In genomic region chr14:14832520-14833240, GRCm38 (mm10) we compare ENCODE assay signal across 9 mouse cellular contexts. TPM values are rescaled to one million over a fixed set of nuclear protein-coding genes. Genes with fewer than 3 reads are reported as not detected.
DNase-seq lines count a peak whose midpoint lies in the region; ATAC-seq and TF ChIP-seq lines count a peak whose summit lies in the region.
"Had no signal": no experiment of that assay in that cellular context is flagged by ENCODE, and none has a peak within 500 bp of the region (broad histone marks: within the 10 kb centered on the region; RNA-seq: fewer than 3 reads in every experiment).

No protein-coding gene starts in this region.

- H3K9me3 ChIP-seq in hindbrain, embryonic 16.5 days (ENCODE audit: control insufficient read depth, low read length), result no peaks in the 10 kb centered on the region
- H3K9me3 ChIP-seq in hindbrain, embryonic 12.5 days (replicated peaks), result no peaks in the 10 kb centered on the region
- H3K9me3 ChIP-seq in heart, embryonic 12.5 days (replicated peaks), result no peaks in the 10 kb centered on the region
- H3K9me3 ChIP-seq: midbrain, embryonic 12.5 days had no signal

- 61% methylated on average over 12 of the region's 12 CpGs for WGBS in hindbrain, embryonic 16.5 days
- 79% methylated on average over 12 of the region's 12 CpGs for WGBS in hindbrain, embryonic 12.5 days
- 62% methylated on average over 12 of the region's 12 CpGs for WGBS in heart, embryonic 12.5 days

- no peaks in the 10 kb centered on the region for H3K27me3 ChIP-seq in hindbrain, embryonic 16.5 days (replicated peaks; ENCODE audit: control insufficient read depth, insufficient read depth, low read length)
- H3K27me3 ChIP-seq in hindbrain, embryonic 12.5 days, result no peaks in the 10 kb centered on the region
- H3K27me3 ChIP-seq in heart, embryonic 12.5 days (replicated peaks), result no peaks in the 10 kb centered on the region
- H3K27me3 ChIP-seq in myocyte (ENCODE audit: control insufficient read depth, insufficient read depth, insufficient read length), result no peaks in the 10 kb centered on the region
- H3K27me3 ChIP-seq: midbrain, embryonic 12.5 days had no signal

- H3K9ac ChIP-seq in hindbrain, embryonic 16.5 days (ENCODE audit: low read depth, low read length), result no peak overlapping the region
- H3K9ac ChIP-seq in hindbrain, embryonic 12.5 days, result no peak overlapping the region
- no peak overlapping the region for H3K9ac ChIP-seq in heart, embryonic 12.5 days
- H3K9ac ChIP-seq: midbrain, embryonic 12.5 days had no signal

- TF ChIP-seq CTCF in layer of hippocampus, adult 2 months (conservative IDR thresholded peaks at IDR 0.05), result no peak

- no peak overlapping the region for H3K4me3 ChIP-seq in hindbrain, embryonic 16.5 days (ENCODE audit: low read length)
- H3K4me3 ChIP-seq in hindbrain, embryonic 12.5 days, result no peak overlapping the region
- H3K4me3 ChIP-seq in heart, embryonic 12.5 days, result no peak overlapping the region
- no peak overlapping the region for H3K4me3 ChIP-seq in layer of hippocampus, adult 2 months
- no peak overlapping the region for H3K4me3 ChIP-seq in myocyte
- H3K4me3 ChIP-seq: midbrain, embryonic 12.5 days had no signal

- H3K4me2 ChIP-seq in hindbrain, embryonic 16.5 days (ENCODE audit: low read length), result no peak overlapping the region
- no peak overlapping the region for H3K4me2 ChIP-seq in hindbrain, embryonic 12.5 days (replicated peaks)
- 0 out of 2 replicates have a peak overlapping the region, but pooled peaks have one; percentile 28 for H3K4me2 ChIP-seq in heart, embryonic 12.5 days
- H3K4me2 ChIP-seq in myocyte (ENCODE audit: low read depth), result peak overlapping the region; percentile 47
- H3K4me2 ChIP-seq: midbrain, embryonic 12.5 days had no signal

- H3ac ChIP-seq in myocyte (ENCODE audit: control insufficient read depth, insufficient read length), result no peak overlapping the region

- ATAC-seq in hindbrain, embryonic 16.5 days, result peak; percentile 63
- ATAC-seq in hindbrain, embryonic 12.5 days (ENCODE audit: low FRiP score), result no peak
- no peak for ATAC-seq in heart, embryonic 12.5 days (ENCODE audit: insufficient number of reproducible peaks, low FRiP score)

- H3K79me2 ChIP-seq in myocyte (ENCODE audit: control insufficient read depth, insufficient read depth), result no peaks in the 10 kb centered on the region

- peak; percentile 77 for DNase-seq in cerebellum, adult 8-10 months
- DNase-seq in layer of hippocampus, adult 2 months (ENCODE audit: low spot score in 2 of 2), result peak; percentile 41 to 50
- no peak for DNase-seq in thymus, postnatal 10 days (ENCODE audit: low spot score in 2 of 2)
- DNase-seq in c-Kit-positive CD71-positive TER-119-positive erythroid progenitor cells, embryonic 14.5 days (ENCODE audit: low spot score), result no peak

- H3K4me1 ChIP-seq in hindbrain, embryonic 16.5 days (ENCODE audit: control insufficient read depth, insufficient read depth, low read depth, low read length), result peaks cover 4% of the 10 kb centered on the region; the same call in 1 of the 2 replicates
- H3K4me1 ChIP-seq in hindbrain, embryonic 12.5 days, result no peaks in the 10 kb centered on the region
- H3K4me1 ChIP-seq in heart, embryonic 12.5 days (replicated peaks), result peaks cover 5% of the 10 kb centered on the region; the same call in 1 of the 2 replicates
- H3K4me1 ChIP-seq: midbrain, embryonic 12.5 days had no signal

- H3K36me3 ChIP-seq in hindbrain, embryonic 16.5 days (ENCODE audit: control insufficient read depth, insufficient read depth, low read length), result no peaks in the 10 kb centered on the region
- no peaks in the 10 kb centered on the region for H3K36me3 ChIP-seq in hindbrain, embryonic 12.5 days
- H3K36me3 ChIP-seq in heart, embryonic 12.5 days, result no peaks in the 10 kb centered on the region
- no peaks in the 10 kb centered on the region for H3K36me3 ChIP-seq in myocyte (ENCODE audit: control insufficient read depth, insufficient read depth)
- H3K36me3 ChIP-seq: midbrain, embryonic 12.5 days had no signal

- no peak for TF ChIP-seq POLR2A in myocyte (IDR thresholded peaks at IDR 0.05; ENCODE audit: insufficient read length, low read depth)

- no peak overlapping the region for H3K27ac ChIP-seq in hindbrain, embryonic 16.5 days (ENCODE audit: low read depth, low read length)
- H3K27ac ChIP-seq in hindbrain, embryonic 12.5 days, result no peak overlapping the region
- no peak overlapping the region for H3K27ac ChIP-seq in heart, embryonic 12.5 days (ENCODE audit: poor library complexity, severe bottlenecking)
- peak overlapping the region; percentile 89 for H3K27ac ChIP-seq in layer of hippocampus, adult 2 months
- H3K27ac ChIP-seq: midbrain, embryonic 12.5 days had no signal

TF ChIP-seq in myocyte, 11 proteins besides CTCF, POLR2A, EP300 and RAD21:
- TF ChIP-seq MYOD1 (IDR thresholded peaks at IDR 0.05; ENCODE audit: control insufficient read depth in 1 of 3, insufficient read length in 2 of 3, low read depth in 2 of 3), result peak in 1 of 3 experiments; percentile 34
- TF ChIP-seq E2F4 (IDR thresholded peaks at IDR 0.05; ENCODE audit: insufficient read depth), result no peak
- no peak for TF ChIP-seq CEBPB (IDR thresholded peaks at IDR 0.05; ENCODE audit: insufficient read depth, poor library complexity, severe bottlenecking)
- no peak for TF ChIP-seq TCF3 (IDR thresholded peaks at IDR 0.05; ENCODE audit: insufficient read length, low read depth)
- peak in 1 of 3 experiments; percentile 27 for TF ChIP-seq MYOG (IDR thresholded peaks at IDR 0.05; ENCODE audit: control insufficient read depth in 1 of 3, insufficient read depth in 1 of 3, insufficient read length in 2 of 3, low read depth in 2 of 3)

RNA-seq across cellular contexts. Expression of gene Nek10, which starts 29.5 kb away (rescaled TPM):
- polyA plus RNA-seq in hindbrain, embryonic 16.5 days (2015; fragmentation: Nextera tagmentation; extraction: Ambion mirVana), result 0.09 and 0.10 TPM in 2 replicates
- polyA plus RNA-seq in hindbrain, embryonic 12.5 days (2016; fragmentation: Nextera tagmentation; extraction: Ambion mirVana), result 0.08 and 0.14 TPM in 2 replicates
- polyA plus RNA-seq in heart, embryonic 12.5 days (2016; fragmentation: Nextera tagmentation; extraction: Ambion mirVana), result 0.04 TPM in 1 of 2 replicates, not detected in the other
- 1 to 10 TPM; 4.8 to 5.6 TPM for total RNA-seq in layer of hippocampus, adult 2 months (2021)
- polyA plus RNA-seq in myocyte (2012; fragmentation: generic; extraction: Trizol), result 0.10 TPM

Comparison
In these comparisons a context has a peak if more than half of its experiments do, and no peak if none do; other contexts are left out.
1. H3K4me2 ChIP-seq: peak in heart, embryonic 12.5 days (single experiment) and myocyte (single experiment); none in hindbrain, embryonic 16.5 days (single experiment) and hindbrain, embryonic 12.5 days (single experiment).
2. DNase-seq: peak in cerebellum, adult 8-10 months (single experiment) and layer of hippocampus, adult 2 months (2 of 2); none in thymus, postnatal 10 days (0 of 2) and c-Kit-positive CD71-positive TER-119-positive erythroid progenitor cells, embryonic 14.5 days (single experiment).